Mouse (Mus musculus) heart, adult 11 months (tissue): ENCODE measurements at regions not wholly inside any gene's neighbourhood (a gene's known extent, or its start where the extent isn't known, plus 50 kb on each side); places are given as distances from the start of the nearest gene placed in this dataset.

Experiments
- DNase-seq: peaks from one replicate; pipeline ENCODE4 v3.0.0; 2022

DNA sequence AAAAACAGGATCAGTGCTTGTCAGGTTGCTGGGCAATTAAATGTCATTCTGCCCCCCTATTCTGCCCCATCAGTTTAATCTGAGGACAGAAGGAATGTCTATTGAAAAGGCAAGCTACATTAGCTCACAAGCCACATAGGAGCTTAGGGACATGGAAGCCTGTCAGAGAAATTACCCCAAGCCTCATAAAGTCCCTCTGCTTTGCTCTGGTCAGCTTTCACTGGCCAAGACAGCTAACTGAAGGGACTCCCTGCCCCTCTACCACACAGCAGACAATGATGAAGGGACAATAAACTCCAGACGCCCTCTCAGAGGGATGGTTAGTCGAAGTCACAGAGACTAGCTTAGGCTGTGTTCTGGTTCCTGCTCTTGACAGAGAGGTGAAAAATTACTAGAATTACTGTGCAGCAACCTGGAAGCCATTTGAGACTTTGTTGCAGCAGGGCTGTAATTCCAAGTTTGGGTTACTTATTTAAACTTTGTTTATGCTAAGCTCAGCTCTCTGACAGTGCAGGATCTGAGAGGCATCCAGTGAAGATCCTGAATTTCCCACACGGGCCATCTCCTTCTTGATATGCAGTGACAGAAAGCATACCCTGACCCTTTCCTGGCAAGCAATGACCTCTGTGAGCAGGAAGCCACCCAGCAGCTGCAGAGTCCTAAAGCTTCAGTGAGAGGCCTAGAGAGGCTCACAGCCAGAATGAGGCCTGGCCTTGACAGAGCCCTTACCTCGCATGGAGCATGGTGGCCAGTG, 95.2 kb upstream of the Tmtc1 start:
- DNase-seq = peak; percentile 75

GRCm38 (mm10) chr6:148534364-148534763, 90.2 kb upstream of the Tmtc1 start:
- peak; percentile 86 for DNase-seq

DNA sequence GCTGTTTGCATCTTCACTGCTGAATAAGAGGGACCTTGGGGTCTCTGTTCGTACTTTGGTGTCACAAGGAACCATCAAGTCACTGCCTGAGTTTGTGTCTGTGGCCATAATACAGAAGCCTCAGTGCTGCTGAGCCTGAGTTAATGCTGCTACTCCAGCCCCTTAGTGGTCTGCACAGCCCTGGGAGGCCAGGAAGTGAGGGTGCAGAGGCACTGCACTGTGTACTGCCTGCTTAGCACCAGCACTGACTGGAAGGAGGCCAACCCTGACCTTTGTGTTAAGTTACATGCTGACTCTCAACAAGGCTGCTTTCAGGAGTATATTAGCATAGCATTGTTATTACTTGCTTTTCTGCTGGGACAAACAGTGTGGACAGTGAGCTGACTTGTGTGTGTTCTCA, 86.9 kb upstream of the Tmtc1 start:
- DNase-seq = no peak

DNA sequence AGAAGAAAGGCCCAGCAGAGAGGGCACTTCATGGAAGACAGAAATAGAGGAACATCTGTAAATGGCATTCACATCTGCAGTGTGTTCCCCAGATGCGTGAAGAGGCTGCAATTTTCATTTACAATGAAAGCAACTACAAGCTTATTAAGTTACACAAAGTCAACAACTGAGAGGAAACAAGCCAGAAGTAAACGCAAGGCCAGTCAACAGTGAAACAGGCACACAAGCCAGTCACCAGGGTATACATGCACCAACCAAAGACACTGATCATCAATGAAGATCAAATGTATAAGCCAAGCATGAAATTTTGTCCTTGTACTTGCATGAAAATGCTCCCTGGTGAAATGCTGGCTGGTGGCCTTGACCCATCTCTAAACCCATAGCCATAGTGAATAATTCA, 84.4 kb upstream of the Tmtc1 start:
- peak; percentile 15 for DNase-seq

DNA sequence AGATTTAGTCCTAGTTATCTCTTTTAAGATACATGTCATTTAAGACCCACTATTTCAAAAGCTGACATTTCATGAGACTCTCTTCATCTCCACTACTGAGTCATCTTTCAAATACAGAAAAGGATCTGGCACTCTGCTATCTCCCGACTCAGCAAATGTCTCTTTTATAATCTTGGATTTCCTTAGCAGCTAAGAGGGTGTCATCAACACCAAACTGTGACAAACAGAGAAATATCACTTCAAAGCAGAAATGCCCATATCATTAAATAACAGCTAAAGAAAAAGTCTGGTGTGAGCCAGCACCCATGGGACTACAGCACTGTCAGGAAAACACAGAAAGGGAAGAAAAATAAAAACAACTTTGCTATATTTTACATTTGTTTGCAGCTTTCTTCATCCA, 78.7 kb upstream of the Tmtc1 start:
- no peak for DNase-seq

DNA sequence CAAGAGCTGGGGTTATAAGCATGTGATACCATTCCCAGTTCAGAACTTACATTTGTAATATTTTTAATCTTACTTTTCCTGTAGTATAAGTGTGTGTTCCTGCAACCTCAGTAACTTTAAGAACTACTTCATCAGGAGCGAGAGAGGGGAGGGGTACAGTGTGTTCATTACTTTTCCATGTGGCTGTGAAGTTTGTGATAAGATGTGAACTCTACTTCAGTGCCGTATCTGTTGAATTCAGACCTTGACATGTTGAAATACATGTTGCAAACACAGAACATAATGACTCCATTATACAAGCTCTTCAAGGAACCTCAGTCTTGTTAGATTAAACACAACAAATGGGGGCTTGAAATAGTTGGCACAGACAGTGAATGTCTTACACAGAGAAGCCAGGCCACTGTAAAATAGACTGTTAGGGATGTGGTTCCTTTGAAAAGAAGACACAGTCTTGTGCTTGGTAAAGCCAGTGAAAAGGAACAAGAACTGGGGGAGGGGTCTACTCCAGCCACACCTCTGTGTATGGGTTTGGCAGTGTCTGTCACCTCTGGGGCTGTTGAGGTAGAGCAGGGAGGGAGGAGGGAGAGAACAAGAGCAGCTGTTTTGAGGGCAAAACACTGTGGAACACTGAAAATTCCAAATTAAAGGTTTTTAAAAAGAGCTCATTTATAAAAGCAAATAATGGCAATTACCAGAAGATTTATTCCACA, 73.5 kb upstream of the Tmtc1 start:
- DNase-seq = peak; percentile 16

- peak; percentile 68 for DNase-seq
Observed at GRCm38 (mm10) chr6:148516654-148517053, 72.5 kb upstream of the Tmtc1 start.

- no peak for DNase-seq
Observed at GRCm38 (mm10) chr6:148515105-148515504, 70.9 kb upstream of the Tmtc1 start.

DNA sequence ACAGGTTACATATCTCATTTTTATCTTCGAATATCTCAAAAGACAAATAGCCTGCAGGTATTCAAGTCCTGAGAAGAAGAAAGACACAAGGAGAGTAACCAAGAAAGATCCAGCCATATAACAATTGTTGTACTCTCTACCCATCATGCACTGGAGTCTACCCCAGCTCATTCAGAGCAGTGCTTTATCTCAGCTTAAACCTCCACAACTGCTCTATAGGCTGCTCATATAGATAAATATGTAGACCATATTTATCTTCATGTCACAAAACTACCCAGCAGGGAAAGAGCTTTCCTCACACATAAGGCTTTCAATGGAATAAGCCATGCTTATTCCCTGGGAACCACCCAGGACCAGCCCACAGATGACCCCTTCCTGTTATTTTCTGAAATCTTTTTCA, 70.5 kb upstream of the Tmtc1 start:
- DNase-seq = peak; percentile 23

DNA sequence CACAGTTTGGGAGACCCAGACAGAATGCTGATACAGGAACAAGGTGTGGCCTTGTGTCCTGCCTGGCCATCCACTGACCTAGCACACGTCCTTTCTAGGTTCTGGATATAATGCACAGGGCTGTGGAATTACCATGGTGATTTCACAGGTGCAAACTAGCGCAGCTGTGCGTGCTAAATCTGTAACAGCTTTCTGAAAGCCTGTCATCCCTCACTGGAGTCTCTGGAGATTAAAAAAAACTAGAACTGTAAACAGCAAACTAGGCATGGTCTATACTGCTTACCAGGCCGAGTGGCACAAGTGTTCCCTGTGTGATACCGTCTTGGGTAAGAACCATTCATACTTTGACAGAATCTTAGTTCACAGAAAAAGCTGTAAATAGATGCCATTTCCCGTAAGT, 69.9 kb upstream of the Tmtc1 start:
- peak; percentile 46 for DNase-seq

GRCm38 (mm10) chr6:148513134-148513533, 68.9 kb upstream of the Tmtc1 start:
- peak; percentile 62 for DNase-seq

- DNase-seq = no peak
Observed at GRCm38 (mm10) chr6:148505325-148505724, 61.1 kb upstream of the Tmtc1 start.

- peak; percentile 79 for DNase-seq
Observed at GRCm38 (mm10) chr6:148500251-148501179, 56.3 kb upstream of the Tmtc1 start.
